Mouse (Mus musculus) hematopoietic stem cell, adult 5-6 weeks (primary cell): ENCODE results near the gene Dda1. TPM values are rescaled to one million over a fixed set of nuclear protein-coding genes. Genes with fewer than 3 reads are reported as not detected.

Experiments used
- ATAC-seq, 2 experiments: fragments of 125-278 bp in 1 of 2; replicated peaks in 1 of 2; 2 replicates each; pipeline ENCODE4 v1.8.0; 2016 to 2017; ENCODE audit warnings: inconsistent platforms in 2 of 2, mild to moderate bottlenecking in 2 of 2, moderate number of reproducible peaks in 2 of 2, low read depth in 1 of 2, moderate TSS enrichment in 1 of 2; ENCODE audit not compliant: low FRiP score in 2 of 2, poor library complexity in 2 of 2, severe bottlenecking in 2 of 2, insufficient read depth in 1 of 2, low TSS enrichment in 1 of 2
- total RNA-seq: library from RNA; stranded (forward); fragments of 172-1452, 232-1000 nt; gene quantifications from 2 replicates; pipeline ENCODE4 v1.2.3, GENCODE M21; 2017

The Dda1 gene
- total RNA-seq, 1 experiment from 2014 or later, result 15.8 TPM

DNA sequence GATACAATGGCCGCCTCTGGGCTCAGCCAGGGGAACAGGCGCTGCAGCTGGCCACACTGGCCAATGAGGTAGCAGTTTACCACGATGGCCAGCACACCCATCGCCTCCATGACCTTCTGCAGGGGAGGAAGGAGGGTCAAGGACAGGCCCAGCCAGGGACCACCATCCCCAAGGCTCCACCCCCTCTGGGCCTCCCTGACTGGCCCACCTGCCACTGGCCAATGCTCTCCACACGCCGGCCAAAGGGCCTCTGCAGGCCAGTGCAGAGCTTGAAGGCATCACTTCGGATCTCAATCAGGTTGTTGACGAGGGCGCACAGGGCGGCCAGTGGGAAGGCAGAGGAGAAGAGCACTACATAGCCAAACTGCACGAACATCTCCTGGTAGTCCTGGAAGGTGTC, 9.9 kb downstream of the Dda1 start:
- ATAC-seq, result no peak

DNA sequence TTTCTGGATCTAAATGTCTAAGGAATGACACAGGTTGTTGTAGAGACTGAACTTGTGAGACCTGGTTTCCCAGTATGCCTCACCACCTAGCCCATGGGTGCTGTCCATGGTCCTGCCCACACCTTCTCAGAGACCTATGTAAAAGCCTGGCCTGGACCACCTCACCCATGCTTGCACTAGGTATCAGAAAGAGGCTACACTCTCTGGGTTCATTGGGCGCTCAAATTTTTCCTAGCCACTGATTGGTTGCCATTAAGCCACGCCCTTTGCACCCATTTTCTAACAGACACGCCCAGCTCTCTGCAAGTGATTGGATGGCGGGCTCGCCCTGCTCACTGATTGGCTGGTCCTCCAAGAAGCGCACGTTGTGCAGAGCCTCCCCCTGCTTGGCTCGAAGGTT, 14.9 kb downstream of the Dda1 start:
- no peak for ATAC-seq

DNA sequence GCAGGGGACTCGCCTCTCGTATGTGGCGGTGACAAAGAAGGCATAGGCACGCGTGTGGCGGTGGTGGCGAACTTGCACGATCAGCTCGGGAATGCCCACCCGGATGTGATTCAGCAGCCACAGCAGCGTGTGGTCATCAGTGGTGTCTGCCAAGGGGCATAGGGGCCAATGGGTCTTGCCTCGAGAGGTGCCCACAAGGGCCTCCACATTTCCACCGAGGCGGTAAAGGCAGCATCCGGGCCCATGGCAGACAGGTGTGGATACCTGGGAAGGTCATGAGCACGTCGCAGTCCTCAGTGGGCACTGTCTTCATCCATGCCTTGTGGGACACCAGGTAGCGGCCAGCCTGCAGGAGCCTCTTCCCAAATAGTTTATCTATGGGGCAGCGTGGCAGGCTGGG, 15.7 kb downstream of the Dda1 start:
- no peak for ATAC-seq

DNA sequence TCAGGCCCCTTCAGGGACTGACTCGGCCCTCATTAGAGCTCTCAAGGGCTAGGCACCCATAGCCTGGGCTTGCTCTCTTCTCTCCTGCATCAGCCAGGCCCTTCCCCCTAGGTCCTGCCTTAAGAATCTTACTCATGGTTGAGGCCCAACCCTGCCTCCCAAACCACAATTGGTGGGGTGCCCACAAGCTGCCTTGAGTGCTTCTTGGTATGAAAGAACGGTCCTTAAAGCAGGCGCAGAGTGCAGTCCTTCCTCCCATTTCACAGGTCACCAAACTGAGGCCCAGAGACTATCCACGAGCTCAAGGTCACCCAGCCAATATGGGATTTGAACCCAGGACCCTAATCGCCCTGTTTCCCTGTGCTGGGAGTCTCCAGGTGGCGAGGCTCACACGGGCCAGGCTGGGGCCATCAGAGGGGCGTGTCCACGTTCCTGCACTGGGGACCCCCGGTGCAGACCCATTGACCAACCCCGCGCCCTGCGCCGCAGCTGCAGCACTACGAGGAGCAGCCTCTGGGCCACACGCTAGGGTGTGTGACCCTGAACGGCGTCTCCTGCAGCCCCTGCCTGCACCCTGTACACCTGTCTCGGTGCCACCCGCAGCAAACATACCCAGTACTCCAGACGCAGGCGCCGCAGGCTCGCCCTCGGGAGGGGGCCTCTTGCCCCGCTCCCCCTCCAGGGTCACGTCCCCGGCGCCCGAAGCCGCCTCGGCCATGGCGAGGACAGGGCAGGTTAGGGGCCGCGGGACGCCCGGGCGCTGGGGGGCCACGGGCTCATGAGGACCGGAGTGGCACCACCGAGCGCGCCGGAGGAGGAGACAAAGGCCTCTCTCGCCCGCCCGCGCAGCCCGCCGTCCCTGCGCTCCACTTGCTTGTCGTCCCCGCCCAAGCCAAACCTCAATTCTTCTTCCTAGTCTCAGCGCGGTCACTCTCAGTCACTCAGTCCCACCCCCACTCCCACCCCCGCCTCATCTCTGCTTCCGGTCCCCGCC, 16.4 kb downstream of the Dda1 start, which contains the start of gene Ano8:
Gene Ano8, minus strand, starts transcription at position 822 of the 994 bp plus-strand sequence.
- ATAC-seq, result peak; percentile 46 to 58; a peak in 3 of 4 replicates

DNA sequence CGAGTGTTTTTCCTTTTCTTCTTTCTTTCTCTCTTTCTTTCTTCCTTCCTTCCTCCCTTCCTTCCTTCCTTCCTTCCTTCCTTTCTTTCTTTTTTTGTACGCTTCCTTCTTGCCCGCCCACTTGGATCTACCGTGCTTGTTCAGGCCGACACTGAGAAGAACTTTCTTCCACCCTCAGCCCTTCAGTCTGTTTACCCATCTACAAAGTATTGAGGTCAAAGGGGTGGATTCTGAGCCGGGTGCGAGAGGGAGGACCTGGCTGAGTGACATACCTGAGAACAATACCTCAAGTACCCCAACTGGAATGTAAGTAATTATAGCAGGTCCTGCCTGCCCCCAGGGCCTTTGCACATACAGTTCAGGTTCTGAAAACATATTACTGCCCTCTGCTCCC, 17.1 kb downstream of the Dda1 start:
- no peak for ATAC-seq

DNA sequence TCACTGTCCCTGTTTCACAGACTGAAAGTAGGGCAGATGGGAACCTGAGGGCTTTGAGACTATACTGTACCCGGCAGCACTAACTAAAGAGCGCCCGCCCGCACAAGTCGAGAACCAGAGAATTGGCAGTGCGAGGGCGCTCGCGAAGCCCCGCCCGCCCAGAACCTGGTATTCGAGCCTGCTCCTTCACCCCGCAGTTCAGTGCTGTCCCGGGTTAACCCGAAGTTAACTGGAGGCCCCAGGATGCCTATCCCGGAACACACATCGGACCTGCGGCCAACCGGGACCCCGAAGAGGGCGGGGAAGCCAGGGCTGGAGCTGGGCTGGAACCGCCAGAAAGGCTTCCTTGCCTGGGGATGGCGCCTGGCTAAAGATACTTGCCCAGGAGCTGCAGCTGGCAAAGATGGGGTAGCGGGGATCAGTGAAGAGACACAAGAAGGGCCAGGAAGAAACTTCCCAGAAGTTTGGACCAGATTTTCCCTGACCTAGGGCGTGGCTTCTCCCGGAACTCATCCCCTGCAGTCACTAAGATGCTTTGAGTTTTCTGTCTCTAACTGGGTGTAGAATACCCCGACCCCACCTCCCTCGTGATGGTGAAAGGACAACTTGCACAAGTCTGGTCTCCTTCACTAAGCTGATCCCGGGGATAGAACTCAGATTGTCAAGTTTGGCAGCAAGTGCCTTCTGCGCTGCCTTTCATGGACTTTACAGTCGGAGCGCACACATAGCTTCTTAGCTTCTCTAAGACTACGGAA, 18.9 kb downstream of the Dda1 start, which contains the start of gene Gtpbp3:
Gene Gtpbp3, plus strand, starts transcription at position 413 of the 755 bp plus-strand sequence.
- peak in 1 of 2 experiments; percentile 46; a peak in 2 of 4 replicates for ATAC-seq

DNA sequence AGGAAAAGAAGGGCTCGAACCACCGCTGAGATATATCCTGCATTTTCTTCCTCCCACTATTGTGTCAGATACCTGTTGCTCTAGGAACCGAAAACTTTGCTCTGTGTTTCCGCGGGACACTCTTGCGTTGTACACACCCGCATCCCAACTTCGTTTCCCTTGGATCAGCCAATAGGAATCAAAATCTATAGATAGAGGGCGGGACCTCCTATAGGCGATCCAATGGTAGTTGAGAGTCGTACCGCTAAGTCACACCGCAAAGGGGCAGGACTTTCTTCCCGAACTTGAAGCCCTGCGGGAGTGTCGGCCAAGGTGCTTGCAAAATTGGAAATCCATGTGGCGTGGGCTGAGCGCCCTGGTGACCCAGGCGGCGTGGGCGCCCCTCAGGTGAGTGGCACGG, 19.5 kb downstream of the Dda1 start:
- ATAC-seq, result peak; percentile 82 to 83

DNA sequence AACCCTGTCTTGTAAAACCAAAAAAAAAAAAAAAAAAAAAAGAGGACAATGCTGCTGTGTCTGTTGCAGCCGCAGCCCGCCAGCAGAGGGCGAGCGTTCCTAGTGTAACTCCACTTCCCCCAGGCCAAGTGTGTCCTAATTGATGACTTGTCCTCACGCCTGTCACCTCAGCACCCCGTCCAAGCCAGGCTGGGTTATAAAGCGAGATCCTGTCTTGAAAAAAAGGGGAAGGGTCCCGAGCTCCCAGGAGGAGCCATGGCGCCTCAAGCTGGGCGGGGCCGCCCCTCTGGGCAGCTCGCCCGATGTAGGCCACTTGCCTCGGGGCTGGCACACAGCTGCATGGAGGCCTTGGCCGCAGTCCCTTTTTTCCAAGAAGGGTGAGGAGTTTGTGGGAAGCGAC, 26.0 kb downstream of the Dda1 start:
- ATAC-seq, result peak; percentile 79 to 82; a peak in 3 of 4 replicates

DNA sequence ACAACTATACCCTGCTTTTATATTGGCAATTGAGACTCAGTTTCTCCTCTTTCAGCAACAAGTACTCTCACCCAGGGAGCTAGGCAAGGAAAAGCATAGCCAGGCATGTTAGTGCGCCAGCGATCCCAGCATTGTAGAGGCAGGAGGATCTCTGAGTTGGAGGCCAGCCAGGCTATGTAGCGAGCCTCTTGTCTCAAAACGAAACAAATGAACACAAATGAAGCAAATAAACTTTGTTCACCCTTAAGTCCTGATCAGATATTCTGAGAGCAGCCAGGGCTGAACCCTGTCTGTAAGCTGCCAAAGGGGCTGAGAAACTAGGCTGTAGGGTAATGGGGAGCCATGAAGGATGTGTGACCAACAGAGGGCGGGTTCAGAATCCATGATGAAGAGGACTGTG, 26.8 kb downstream of the Dda1 start:
- ATAC-seq, result no peak

DNA sequence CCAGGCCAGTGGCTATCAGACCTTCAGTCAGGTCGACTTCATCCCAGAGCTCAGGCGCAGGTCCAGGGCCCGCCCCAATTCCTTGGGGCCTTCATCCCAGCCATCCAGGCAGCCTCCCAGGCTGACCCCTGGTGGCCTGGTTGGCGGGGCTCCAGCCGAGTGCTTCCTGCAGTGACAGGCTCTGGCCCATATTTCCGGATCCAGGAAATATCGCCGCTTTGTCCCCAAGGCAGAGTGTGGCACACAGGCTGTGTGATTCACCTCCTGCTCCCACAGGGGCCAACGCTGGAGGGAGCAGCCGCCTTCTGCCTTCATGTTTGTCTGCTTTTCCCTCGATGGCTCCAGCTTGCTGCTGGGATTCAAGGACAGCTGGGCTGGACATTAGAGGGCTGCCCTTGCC, 27.5 kb downstream of the Dda1 start:
- ATAC-seq, result no peak

DNA sequence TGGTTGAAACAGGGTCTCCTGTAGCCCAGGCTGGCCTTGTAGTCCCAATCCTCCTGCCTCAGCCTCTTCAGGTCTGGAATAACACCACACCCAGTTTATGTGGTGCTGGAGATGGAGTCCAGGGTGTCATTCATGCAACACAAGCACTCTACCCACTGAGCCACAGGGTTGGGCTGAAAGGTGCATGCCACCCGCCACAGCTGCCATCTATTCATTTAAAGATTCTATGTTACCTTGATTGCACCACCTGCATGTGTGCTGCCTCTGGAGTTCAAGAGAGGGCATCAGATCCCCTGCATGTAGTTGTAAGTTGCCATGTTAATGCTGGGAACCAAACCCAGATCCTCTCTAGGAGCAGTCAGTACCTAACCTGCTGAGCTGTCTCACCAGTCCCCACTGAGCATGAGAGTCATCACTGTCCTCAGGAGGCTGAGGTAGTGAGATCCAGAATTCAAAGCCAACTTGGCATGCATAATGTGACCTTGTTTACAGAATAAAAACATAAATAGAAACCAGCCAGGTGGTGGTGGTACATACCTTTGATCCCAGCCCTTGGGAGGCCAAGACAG, 28.2 kb downstream of the Dda1 start:
- no peak for ATAC-seq

DNA sequence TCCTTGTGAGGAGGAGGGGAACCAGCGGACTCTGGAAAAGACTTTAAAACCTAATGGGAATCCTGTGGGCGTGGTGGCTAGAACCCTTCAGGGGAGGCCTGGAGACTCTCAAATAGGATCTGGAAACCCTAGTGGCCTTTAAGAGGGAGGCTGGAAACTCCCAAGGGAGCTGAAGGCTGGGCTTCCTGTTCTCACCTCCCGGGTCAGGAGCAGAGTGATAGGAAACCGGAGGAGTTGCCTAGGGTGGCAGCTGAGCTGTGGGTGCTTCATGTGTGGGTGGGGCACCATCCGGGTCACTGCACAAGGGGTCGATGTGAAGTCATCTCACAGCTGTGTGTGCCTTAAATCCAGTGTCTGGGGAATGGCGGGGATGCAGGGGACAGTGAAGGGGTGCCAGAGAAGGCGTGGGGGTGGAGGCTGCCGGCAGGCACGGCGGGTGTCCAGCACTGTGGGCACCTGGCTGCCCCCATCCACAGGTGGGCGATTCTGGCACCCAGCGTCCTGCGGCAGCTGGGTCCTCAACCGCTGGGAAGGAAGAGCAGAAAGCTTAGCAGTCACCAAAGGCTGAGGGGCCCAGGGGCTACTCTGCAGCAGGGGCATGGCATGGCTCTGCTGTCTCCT, 29.0 kb downstream of the Dda1 start:
- no peak for ATAC-seq

DNA sequence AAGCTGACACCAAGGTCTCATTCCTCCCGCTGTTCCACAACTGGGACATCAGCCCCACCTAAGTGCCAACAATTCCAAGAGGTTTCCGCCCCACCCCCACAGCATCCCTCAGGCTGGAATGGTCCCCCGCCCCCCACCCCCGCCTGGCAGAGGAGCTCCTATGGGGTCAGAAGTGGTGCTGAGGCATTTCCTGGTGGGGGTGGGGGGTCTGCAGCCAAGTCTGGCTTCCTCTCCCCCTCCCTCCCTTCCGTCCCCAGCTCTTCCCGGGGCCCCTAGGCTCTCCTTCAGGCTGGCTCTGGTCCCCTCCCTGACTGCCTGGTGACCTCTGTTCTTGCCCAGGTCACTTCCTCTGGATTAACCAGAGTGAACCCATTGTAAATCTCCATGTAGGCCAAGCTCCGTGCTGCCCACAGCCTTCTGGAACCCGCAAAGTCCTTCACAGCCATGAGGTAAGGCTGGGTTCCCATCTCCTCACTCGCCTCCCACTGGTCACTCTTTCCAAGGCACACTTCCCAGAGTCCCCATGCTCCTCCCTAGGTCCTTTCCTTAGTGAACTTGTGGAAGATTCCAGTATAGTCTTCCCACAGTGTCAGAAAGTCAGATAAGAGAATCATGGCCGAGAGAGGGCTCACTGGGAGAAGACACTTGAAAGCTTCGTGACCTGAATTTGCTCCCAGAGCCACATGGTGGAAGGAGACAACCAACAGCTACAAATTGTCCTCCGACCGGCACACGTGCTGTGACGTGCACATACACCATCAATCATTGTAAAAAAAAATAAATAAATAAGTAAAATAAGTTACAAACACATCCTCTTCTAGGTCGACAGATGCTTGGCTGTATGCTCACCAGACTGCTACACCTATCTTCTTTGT, 30.1 kb downstream of the Dda1 start:
- ATAC-seq, result no peak

DNA sequence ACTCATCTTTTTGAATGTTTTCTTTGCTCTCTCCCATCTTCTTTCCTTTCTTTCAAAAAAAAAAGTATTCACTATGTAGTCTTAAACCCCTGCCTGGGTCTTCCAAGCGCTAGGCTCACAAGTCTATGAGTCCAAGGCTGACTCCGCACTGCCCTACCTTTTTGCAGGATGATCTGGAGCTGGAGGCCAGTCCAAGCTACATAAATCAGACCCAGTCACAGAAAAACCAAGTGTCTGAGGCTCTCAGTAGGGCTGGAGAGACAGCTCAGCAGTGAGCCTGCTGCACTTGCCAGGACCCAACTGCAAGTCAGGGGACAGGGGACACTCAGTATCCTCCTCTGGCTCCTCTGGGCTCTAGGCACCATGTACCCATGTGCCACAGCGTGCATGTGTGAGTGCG, 35.4 kb downstream of the Dda1 start:
- ATAC-seq, result no peak

DNA sequence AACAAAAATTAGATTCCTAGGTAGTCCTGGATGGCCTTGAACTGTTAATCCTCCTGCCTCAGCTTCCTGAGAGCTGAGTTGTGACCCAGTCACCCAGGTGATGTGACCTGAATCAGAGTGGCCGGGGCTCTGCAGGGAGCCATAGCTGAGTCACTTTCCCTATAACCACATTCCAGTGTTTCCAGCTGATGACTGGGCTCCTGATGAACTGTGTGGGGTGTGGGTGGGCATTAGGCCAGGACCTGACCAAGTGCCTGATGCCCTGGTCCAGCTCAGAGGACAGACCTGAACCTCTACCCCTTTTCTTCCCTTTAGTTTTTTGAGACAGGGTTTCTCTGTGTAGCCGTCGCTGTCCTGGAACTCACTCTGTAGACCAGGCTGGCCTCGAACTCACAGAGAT, 36.3 kb downstream of the Dda1 start:
- ATAC-seq, result no peak

DNA sequence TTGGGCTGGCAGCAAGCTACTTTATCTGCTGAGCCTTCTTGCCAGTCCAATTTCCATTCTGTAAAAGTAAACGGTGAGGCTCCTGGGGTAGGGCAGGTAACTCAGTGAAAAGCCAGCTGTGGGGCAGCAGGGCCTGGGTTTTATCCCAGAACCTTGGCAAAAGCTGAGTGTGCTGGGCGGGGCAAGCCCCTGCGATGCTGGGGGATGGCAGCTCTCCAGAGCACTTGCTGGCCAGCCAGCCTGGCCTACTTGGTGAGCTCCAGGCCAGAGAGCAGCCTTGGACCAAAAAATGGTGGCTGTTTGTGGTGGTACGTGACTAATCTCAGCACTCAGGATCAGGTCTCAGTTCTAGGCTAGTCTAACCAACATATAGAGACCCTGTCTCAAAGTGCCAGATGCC, 37.0 kb downstream of the Dda1 start:
- no peak for ATAC-seq
